Mouse (Mus musculus) heart, embryonic 12.5 days (tissue): ENCODE measurements around the gene Olfr731. TPM values are rescaled to one million over a fixed set of nuclear protein-coding genes. Genes with fewer than 3 reads are reported as not detected.

ENCODE experiments used
- ATAC-seq: fragments of 200-750 bp; cut with Nextera tagmentation; 2 replicates; pipeline ENCODE4 v1.8.0; 2017; ENCODE audit warnings: moderate TSS enrichment, moderate library complexity; ENCODE audit not compliant: insufficient number of reproducible peaks, low FRiP score
- H3K27ac ChIP-seq: fragments of 300-500 bp; sonication (generic); 2 replicates; pipeline ENCODE4 v1.5.1; 2016; ENCODE audit warnings: mild to moderate bottlenecking, moderate library complexity; ENCODE audit not compliant: poor library complexity, severe bottlenecking
- H3K27me3 ChIP-seq: fragments of 300-500 bp; sonication (generic); replicated peaks from 2 replicates; pipeline ENCODE4 v1.6.1; 2016; ENCODE audit warnings: mild to moderate bottlenecking, moderate library complexity
- H3K36me3 ChIP-seq: fragments of 300-500 bp; sonication (generic); 2 replicates; pipeline ENCODE4 v1.6.1; 2016; ENCODE audit warnings: mild to moderate bottlenecking, moderate library complexity
- H3K4me1 ChIP-seq: fragments of 300-500 bp; sonication (generic); replicated peaks from 2 replicates; pipeline ENCODE4 v1.6.1; 2016; ENCODE audit warnings: mild to moderate bottlenecking
- H3K4me2 ChIP-seq: fragments of 300-500 bp; sonication (generic); 2 replicates; pipeline ENCODE4 v1.6.1; 2016; ENCODE audit warnings: mild to moderate bottlenecking, moderate library complexity
- H3K4me3 ChIP-seq: fragments of 300-500 bp; sonication (generic); 2 replicates; pipeline ENCODE4 v1.5.1; 2016; ENCODE audit warnings: mild to moderate bottlenecking
- H3K9ac ChIP-seq: fragments of 300-500 bp; sonication (generic); 2 replicates; pipeline ENCODE4 v1.6.1; 2016; ENCODE audit warnings: mild to moderate bottlenecking, moderate library complexity
- H3K9me3 ChIP-seq: fragments of 300-500 bp; sonication (generic); replicated peaks from 2 replicates; pipeline ENCODE4 v1.6.1; 2016; ENCODE audit warnings: mild to moderate bottlenecking, moderate library complexity
- WGBS: fragments of 180-500 bp; shearing (Covaris S2); methylation state at CpG from one replicate; pipeline ENCODE4 v1.1.7; 2016; 5-methylcytosine and 5-hydroxymethylcytosine counted together
- polyA plus RNA-seq: library from polyadenylated mRNA; unstranded; fragments of >200 nt; fragmentation: Nextera tagmentation; extraction: Ambion mirVana; gene quantifications from 2 replicates; pipeline ENCODE4 v1.2.1, GENCODE M21; 2016

Olfr731 gene
- polyA plus RNA-seq = not detected in 2 replicates

DNA sequence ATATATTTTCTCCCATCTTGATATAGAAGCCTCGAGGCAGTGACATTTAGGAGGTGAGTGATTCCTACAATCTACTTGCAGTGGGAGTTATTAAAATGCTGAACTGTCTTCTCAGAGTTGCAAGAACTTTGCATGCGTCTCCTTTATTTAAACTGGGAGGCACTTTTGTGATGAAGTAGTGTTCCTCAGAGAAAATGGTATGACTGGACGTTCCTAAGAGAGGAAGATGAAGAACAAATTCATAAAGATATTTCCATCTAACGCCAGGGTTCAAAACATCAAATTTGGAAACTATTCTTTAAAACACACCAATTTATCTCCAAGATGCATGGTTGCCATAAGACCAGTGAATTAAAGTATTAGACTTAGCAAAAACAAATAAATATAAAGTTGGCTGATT lies at the start of gene Olfr731:
Gene Olfr731, minus strand, starts transcription at position 101 of the 400 bp plus-strand sequence.
- H3K27me3 ChIP-seq = no peaks in the 10 kb centered on the region
- H3K4me2 ChIP-seq = no peak within 1 kb of the TSS
- ATAC-seq = no peak
- H3K27ac ChIP-seq = no peak within 1 kb of the TSS
- WGBS = 66% methylated on average over 4 of the region's 4 CpGs
- H3K36me3 ChIP-seq = no peaks in the 10 kb centered on the region
- no peaks in the 10 kb centered on the region for H3K4me1 ChIP-seq
- 0 out of 2 replicates have a peak, but pooled peaks cover 4% of the 10 kb centered on the region for H3K9me3 ChIP-seq
- H3K9ac ChIP-seq = no peak within 1 kb of the TSS
- H3K4me3 ChIP-seq = no peak within 1 kb of the TSS

DNA sequence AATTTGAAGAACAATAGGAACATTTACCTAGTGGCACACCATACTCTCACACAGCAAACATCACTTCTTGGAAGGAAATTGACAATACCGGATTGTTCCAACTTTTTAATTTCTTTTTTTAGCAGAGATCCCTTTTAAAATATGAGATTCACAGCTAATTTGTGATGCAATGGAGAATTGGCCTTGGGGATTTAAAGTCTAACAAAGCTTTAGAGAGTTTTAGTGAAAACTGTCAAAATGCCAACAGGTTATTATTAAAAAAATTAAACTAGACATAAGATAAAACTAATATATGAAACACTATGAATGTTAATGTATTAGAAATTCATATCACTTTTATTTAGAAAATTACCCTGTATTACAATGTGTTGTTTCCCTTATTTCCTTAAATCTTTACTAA lies 42.4 kb upstream of the Olfr731 start, which contains the start of gene Olfr732:
Gene Olfr732, minus strand, starts transcription at position 101 of the 400 bp plus-strand sequence.
- 86% methylated on average over 1 of the region's 1 CpGs for WGBS
- no peak within 1 kb of the TSS for H3K27ac ChIP-seq
- H3K4me3 ChIP-seq = no peak within 1 kb of the TSS
- no peak within 1 kb of the TSS for H3K9ac ChIP-seq
- H3K27me3 ChIP-seq = no peaks in the 10 kb centered on the region
- no peaks in the 10 kb centered on the region for H3K36me3 ChIP-seq
- no peak for ATAC-seq
- no peak within 1 kb of the TSS for H3K4me2 ChIP-seq
- H3K9me3 ChIP-seq = no peaks in the 10 kb centered on the region
- H3K4me1 ChIP-seq = no peaks in the 10 kb centered on the region

DNA sequence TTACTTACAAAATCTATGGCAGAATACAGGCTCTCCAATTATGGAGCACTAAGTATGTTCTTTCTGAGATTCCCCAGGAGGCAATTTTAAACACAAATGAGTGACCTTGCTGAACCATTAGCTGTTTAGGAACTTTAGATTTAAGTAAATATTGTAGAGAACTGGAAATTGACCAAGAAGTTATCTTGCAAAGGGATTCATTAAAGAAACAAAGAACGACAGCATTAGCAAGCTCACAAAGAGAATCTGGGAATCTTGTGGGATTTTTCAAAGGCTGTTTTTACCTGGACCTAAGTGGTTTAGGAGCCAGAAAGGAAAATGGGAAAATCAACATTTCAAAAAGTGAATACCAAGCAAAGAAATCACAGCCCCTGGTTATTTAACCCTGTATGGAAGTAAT lies 53.6 kb downstream of the Olfr731 start, which contains the start of gene Olfr730:
Gene Olfr730, minus strand, starts transcription at position 101 of the 400 bp plus-strand sequence.
- ATAC-seq = no peak
- no peaks in the 10 kb centered on the region for H3K27me3 ChIP-seq
- H3K4me1 ChIP-seq = no peaks in the 10 kb centered on the region
- WGBS = 47% methylated on average over 1 of the region's 1 CpGs
- no peak within 1 kb of the TSS for H3K9ac ChIP-seq
- no peak within 1 kb of the TSS for H3K27ac ChIP-seq
- no peaks in the 10 kb centered on the region; the same call in 1 of the 2 replicates for H3K9me3 ChIP-seq
- no peak within 1 kb of the TSS for H3K4me3 ChIP-seq
- H3K4me2 ChIP-seq = no peak within 1 kb of the TSS
- no peaks in the 10 kb centered on the region for H3K36me3 ChIP-seq

Other genes with a start within 250 kb of the Olfr731 start
- not detected in 2 replicates for gene Olfr725, start 201.5 kb downstream of the Olfr731 start, polyA plus RNA-seq
- gene Olfr726, start 150.9 kb downstream of the Olfr731 start, polyA plus RNA-seq = not detected in 2 replicates
- gene Olfr727, start 118.7 kb downstream of the Olfr731 start, polyA plus RNA-seq = not detected in 2 replicates
- not detected in 2 replicates for gene Olfr728, start 99.2 kb downstream of the Olfr731 start, polyA plus RNA-seq
- gene Olfr729, start 89.0 kb downstream of the Olfr731 start, polyA plus RNA-seq = not detected in 2 replicates
- gene Olfr730, start 53.7 kb downstream of the Olfr731 start, polyA plus RNA-seq = not detected in 2 replicates
- gene Olfr732, start 42.3 kb upstream of the Olfr731 start, polyA plus RNA-seq = not detected in 2 replicates
- gene Olfr733, start 59.7 kb upstream of the Olfr731 start, polyA plus RNA-seq = not detected in 2 replicates
- not detected in 2 replicates for gene Olfr734, start 84.9 kb upstream of the Olfr731 start, polyA plus RNA-seq
- not detected in 2 replicates for gene Olfr735, start 107.0 kb upstream of the Olfr731 start, polyA plus RNA-seq
- gene Tlr11, start 116.0 kb upstream of the Olfr731 start, polyA plus RNA-seq = not detected in 2 replicates
- gene Olfr736, start 139.3 kb upstream of the Olfr731 start, polyA plus RNA-seq = not detected in 2 replicates
- not detected in 2 replicates for gene Olfr738, start 165.7 kb upstream of the Olfr731 start, polyA plus RNA-seq
- gene Olfr739, start 176.8 kb upstream of the Olfr731 start, polyA plus RNA-seq = not detected in 2 replicates
- gene Olfr740, start 203.7 kb upstream of the Olfr731 start, polyA plus RNA-seq = not detected in 2 replicates
- gene Olfr741, start 230.9 kb upstream of the Olfr731 start, polyA plus RNA-seq = not detected in 2 replicates